Mouse (Mus musculus): ENCODE data around the gene Slc7a7. TPM values are rescaled to one million over a fixed set of nuclear protein-coding genes. Genes with fewer than 3 reads are reported as not detected.

Slc7a7 gene
- total RNA-seq, 4 experiments from 2014 or later, result 0.46 to 1.9 (median 0.89) TPM

DNA sequence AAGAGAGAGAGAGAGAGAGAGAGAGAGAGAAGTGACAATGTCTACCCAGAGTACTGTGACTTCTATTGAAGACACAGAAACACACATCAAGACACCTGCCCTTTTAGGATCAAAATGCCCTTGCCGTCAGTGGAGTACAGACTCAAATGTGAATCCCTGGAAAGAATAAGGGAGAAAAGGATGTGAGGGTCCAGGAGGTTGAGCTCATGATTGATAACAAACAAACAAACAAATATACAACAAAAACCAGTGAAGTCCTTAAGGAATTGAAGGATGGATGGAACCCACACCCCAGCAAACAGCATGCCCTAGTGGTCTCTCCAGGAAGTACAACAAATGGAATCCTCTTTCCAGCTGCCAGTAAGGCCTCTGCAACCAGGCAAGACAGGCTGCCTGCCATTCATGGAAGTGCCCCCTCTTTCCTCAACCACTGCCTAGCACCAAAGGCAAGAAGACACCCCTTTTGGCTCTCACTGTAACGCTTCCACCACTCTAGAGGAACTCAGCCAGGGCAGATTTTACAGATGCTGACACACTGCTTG lies 4.9 kb downstream of the Slc7a7 start:
- no peak for DNase-seq (ENCODE audit: low spot score in 2 of 2)

DNA sequence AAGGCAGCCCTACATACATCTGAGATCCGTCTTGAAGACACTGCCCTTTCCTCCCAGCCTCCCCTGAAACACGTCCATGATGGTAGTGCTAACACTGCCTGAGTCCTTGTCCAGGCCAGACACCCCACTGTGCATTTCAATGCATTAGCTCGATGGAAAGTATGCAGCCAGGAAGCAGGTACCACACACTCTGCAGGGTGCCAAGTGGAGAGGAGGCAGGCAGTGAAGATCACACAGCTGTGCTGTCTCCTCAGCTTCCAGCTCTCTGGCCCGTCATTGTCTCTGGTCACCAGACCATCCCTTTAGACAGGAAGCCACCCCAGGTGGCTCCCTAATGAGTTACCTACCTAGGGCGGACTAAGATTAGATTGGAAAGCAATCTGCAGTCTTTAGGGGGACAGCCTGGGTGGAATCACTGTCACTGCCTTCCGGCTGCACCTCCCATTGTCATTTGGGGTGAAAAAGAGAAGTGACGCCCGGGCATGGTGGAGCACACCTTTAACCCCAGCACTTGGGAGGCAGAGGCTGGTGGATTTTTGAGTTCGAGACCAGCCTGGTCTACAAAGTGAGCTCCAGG lies 5.5 kb downstream of the Slc7a7 start:
- no peak for DNase-seq (ENCODE audit: low spot score in 2 of 2)

DNA sequence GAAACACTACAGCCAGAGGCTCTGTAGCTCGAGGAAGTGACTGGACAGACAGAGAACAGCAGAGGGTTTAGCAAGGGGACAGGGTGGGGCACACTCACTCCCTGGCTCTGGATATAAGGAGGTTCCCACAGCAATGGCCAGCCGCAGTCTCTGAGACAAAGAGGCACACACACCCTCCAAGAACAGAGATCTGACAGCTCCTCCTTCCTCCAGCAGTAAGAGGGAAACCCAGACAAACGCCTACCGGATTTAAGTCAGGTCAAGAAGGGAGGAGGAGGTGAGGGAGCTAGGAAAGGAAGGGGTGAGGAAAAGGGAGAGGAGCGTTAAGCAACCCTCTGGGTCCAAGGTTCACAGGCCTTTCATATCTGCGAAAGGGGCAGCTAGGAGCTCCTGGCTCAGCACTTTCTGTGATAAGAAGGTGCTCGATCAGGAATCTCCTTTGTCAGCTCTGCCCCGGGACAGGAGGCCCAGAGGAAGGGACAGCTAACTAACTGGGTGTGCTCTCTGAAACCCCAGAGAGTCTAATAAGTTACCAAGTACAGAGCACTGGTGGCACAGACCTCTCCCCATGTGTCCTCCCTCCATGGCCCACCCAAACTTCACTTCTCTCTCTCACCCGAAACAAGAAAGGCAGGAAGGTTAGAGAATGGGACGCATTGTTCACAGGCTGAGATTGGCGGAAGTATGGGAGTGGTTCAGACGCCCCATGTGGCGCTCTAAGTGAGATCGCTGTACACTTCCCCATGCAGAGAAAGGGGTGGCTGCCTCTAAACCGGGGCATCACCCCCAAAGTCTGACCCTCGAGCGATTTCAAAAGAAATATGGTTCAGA lies 7.4 kb downstream of the Slc7a7 start:
- DNase-seq (ENCODE audit: low spot score in 2 of 2), result no peak

DNA sequence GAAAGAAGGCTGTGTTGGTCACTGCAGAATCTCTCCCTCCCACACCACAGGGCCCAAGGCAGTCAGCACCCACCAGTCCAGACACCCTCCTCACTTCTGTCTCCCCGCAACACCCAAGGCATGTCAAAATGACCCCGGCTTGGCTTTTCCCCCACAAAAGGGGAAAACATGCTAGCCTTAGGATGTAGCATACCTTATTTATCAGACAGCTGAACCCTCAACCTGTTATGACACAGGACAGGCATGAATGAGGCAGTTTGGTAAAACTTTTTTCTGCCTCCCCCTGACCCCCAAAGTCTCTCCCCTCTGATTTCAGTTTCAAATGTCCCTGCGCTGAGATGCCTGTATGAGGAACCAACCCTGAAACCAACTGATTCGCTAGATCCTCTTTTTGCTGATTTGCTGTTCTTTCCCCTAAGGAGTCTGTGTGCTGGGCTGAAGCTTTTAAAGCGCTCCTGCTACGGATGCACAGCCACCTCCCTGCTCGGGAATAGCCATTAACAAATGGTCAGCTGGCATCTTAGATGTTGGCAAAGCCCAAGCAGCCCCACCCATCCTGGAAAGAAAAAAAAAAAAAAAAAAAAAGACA lies 8.4 kb downstream of the Slc7a7 start:
- DNase-seq (ENCODE audit: low spot score in 2 of 2), result no peak

DNA sequence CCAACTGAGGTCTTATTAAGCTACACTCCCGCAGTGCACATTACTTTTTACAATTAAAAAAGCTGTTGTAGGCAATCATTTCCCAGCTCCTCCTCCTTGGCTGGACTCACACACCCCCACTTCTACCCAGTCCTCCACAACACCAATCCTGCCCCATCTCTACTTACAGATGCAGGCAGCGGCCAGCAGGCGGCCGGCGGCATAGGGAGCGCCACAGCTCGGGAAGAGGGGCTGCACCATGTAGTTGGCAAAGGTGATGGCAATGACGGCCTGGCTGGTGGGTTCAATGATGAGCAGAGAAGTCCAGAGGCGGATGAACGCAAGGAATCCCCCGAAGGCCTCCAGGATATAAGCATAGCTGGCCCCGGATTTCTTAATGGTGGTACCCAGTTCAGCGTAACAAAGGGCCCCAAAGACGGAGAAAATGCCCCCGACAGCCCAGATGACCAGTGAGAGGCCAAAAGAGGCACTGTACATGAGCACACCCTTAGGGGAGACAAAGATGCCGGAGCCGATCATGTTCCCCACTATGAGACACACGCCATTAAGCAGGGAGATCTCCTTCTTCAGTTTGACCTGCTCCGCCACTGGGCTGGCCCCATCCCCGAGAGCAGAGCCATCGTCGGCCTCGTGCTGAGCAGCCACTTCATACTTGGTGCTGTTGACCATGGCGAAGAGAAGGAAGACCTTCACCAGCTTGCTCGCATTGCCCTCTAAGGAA lies 9.1 kb downstream of the Slc7a7 start:
- no peak for DNase-seq (ENCODE audit: low spot score in 2 of 2)

DNA sequence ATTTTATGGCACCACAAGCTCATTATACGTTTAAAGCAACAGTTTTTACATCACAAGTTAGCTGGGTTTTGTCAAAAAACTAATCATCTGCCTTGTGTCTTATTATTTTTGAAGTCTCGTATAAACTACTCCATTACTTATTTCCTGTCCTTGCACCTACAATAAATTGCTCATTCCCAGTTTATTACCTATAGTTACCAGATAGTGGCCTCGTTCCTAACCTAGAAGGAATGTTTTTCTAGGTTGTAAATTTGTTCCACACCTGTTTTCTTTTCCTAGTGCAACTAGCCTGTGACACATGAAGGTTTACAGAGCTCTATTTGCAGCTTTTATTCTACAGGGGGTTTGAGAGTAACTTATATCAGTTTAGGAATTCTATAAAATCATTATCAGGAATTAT lies 15.9 kb downstream of the Slc7a7 start:
- no peak for DNase-seq (ENCODE audit: low spot score in 2 of 2)

DNA sequence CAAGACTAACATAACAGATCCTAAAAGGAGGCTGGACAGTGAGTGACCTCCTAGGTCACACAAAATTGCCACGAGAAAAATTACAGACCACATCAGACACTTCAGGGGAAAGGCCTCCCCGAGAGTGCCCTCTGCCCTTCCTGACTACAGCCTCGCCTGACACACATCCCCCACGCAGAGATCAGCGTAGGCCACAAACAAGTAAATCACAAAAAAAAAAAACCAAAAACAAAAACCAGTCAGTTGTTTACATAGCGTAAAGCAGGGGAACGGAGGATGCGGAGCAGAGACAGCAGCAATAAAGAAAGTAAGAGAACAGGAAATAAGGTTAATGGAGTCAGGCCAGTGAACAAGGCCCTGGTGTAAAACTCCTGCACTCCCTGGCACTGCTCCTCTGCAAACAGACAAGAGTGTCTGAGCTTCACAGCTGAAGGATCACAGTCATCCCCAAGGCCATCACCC lies 18.6 kb downstream of the Slc7a7 start:
- DNase-seq (ENCODE audit: low spot score in 2 of 2), result no peak

DNA sequence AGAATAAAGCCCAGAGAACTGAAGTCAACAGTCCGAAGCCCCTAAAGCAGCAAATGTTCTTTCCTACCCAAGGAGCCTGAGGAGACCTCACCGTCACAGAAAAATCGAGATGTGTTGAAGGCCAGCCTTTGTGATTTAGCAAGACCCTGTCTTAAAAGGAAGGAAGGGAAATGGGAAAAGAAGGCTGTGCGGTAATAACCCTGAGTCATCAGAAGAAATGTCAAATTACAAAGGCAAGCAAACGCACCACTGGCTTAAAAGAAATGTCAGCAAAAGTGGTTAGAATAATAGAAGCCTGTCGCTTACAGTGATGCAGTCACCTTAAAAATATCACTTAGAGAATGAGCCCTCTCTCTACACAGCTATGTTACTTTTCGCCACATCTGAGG lies 19.1 kb downstream of the Slc7a7 start:
- no peak for DNase-seq (ENCODE audit: low spot score in 2 of 2)

DNA sequence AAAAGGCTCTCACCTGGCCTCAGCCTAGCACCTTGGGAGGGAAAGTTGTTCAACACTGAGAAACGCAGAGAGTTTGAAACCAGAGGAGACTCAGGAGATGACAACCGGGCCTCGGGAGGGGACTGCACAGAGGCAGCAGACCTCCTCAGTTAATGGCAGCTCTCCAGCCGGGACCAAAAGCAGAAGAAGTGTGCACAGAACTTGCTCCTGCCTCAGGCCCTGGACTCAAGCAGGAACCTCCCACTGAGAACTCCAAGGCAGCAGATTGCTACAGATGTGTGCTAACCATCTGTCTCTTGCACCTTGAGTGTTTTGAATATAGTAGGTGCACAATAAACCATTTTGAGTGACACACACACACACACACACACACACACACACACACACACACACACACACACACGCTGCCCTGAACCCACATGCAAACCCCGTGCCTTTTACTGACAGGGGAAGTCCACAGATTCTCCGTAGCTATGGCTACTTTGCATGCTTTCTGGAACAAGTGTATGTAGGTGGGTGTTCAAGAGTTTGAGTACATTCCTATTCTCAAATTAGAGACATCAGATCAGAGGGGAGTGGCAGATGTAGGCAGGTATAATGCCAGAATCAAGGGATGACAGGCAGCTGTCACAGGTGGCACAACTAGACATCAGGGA lies 19.6 kb downstream of the Slc7a7 start:
- no peak for DNase-seq (ENCODE audit: low spot score in 2 of 2)

DNA sequence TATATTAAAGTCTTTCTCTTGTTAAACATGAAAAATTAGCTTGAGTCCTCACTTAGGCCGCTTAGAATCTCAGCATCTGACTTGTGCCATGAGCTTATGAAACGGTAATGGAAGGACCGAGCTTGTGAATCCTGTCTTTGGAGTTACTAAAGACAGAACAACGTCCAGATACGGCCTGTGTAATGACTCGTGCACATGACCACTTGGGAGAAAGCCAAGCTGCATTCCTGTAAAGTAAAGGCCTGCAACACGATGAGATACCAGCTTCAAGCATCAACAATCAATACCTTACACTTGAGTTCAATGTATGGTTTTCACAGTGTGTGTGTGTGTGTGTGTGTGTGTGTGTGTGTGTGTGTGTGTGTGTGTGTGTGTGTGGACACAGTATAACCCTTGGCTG lies 20.9 kb downstream of the Slc7a7 start:
- no peak for DNase-seq (ENCODE audit: low spot score in 2 of 2)

DNA sequence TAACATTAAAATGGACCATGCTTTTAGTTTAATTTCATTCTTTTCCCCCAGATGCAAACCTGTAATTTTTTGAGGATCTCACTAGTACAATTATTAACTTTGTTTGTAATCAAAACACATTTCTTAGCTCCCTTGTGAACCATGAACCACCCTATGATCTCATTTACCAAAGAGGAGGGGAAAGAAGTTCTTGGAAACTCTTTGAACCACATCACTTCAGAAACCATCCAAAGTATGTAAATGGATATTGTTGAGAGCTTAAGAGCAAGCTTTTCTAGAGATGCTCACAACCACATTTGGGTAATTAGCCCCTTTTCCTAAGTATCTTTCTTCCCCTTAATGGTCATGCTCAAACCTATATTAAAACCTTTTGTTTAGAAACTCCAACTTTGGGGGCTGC lies 23.3 kb downstream of the Slc7a7 start:
- no peak for DNase-seq (ENCODE audit: low spot score in 2 of 2)

DNA sequence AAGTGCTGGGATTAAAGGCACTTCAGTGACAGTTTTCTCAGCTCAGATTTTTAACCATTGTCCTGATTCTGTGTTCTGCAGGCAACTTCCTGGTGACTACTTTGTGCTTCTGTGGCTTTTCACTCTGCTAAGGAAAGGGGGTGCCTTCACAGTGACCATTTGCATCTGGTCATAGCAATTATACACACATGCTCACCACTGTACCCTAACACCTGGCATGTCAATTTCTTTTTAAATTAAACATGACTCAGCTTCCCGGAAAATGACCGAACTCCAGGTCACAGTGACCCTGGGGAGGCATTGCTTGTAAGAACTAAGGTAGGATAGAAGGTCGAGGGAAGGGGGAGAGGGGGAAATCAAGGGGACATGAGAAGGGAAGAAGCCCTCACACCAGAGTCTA lies 23.8 kb downstream of the Slc7a7 start:
- no peak for DNase-seq (ENCODE audit: low spot score in 2 of 2)

DNA sequence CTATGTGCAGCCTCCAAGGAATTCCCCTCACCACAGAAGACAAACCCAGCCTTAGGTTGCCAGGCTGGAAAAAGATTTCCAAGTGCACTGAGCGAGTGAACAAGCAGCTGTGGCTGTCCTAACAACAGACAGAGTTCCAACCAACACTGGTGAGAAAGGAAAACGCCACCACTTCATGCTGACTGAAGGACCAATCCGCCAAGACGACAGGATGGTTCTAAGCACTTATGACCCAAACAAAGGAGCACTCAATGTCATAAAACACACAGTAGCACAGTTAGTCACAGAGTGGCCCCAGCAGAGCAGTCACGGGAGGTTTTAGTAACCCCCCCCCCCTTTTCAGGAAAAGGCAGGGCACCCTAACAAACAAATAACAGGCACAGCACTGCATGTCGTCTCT lies 26.7 kb downstream of the Slc7a7 start:
- no peak for DNase-seq (ENCODE audit: low spot score in 2 of 2)

DNA sequence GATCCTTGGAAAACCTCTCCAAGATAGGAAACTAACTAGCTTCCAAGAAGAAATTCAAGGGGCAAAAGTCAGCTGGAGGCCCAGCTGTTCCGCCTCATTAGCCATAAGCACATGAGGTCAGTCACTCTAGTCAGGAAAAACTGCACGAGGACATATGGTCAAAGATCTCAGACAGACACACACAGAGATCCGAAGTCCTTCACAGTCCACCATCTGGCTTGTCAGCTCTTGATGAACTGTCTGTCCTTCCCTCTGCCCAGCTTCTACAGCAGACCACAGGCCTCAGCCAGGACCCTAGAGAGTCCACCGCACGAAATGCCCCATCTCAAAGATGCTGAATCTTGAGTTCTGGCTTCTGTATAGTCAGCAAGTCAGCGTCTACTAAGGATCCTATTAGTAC lies 30.0 kb downstream of the Slc7a7 start:
- DNase-seq (ENCODE audit: low spot score in 2 of 2), result no peak

DNA sequence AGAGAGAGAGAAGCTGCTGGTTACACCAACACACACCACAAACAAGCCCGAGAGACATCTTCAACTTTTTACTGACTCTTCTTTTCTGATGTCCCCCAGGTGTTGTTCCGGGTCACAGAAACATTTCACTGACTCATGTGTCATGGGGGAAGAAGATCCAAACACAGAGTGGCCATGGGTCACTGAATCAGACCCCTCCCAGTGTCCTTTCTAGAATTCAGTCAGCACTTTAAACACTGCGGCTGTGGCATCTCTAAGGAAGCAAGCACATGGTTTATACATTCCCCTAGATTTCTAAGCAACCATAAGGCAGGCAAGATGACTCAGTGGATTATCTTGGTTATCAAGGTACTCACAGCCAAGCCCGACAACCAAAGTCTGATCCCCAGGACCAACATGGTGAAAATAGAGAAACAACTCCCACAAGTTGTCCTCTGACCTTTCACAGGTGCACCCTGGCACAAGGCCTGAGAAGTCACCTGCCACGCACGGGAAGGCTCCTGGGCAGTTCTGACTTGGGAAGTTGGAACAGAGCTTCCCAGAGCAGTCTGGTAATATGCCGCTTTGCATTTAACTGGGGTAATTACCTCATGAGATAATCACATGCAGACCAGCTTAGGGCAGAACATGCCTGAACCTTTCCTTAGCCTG lies 31.5 kb downstream of the Slc7a7 start:
- no peak for DNase-seq (ENCODE audit: low spot score in 2 of 2)

DNA sequence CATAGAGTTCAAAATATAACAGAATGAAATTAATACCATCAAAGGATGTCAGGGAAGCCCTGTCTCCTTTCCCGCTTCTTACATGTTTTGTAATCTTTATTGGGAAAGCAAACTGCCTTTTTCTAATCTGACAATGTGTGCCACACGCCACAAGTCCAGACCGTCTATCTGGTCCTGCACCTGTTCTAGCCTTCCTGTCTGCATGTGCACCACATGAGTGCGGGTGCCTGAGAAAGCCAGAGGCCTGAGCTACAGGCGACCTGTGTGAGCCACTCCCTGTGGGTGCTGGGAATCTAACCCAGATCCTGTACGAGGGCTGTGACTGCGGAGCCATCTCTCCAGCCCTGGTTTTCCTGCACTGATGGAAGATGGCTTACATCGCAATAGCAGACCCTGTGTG lies 33.2 kb downstream of the Slc7a7 start:
- no peak for DNase-seq (ENCODE audit: low spot score in 2 of 2)

DNA sequence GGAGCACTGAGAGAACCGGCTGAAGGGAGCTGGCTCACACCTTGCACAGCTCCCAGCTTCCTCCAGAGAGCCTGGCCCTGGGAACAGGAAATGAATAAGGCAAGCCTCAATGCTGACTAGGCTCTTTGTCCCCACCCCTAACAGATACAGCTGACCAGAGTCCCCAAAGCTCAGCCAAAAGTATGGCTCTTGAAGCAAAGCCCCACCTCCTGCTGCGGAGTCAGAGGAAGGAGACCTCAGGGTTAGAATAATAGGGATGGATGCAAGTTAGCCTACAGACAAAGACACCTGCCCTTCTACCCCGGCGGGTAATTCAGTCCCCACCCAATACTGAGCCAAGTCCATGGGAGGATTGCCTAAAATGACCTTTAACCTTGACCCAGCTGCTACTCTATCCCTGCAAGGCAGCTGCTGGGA lies 34.2 kb downstream of the Slc7a7 start:
- DNase-seq (ENCODE audit: low spot score in 2 of 2), result no peak

DNA sequence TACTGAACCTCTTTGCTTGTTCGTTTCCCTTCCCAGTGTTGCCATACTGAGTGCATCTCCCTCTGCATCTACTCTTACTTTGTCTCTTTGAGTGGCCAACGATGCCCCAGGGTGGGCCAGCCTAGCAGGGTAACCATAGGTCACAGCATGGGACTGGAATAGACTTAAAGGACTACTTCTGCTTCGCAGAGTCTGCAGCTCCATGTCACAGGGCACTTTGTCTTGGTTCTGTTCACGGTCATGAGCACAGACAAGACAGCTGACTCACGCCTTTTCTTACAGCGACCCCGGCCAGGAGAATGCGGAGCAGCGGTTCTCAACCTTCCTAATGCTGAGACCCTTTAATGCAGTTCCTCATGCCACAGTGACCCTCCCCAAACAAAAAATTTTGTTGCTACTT lies 34.9 kb downstream of the Slc7a7 start:
- no peak for DNase-seq (ENCODE audit: low spot score in 2 of 2)

DNA sequence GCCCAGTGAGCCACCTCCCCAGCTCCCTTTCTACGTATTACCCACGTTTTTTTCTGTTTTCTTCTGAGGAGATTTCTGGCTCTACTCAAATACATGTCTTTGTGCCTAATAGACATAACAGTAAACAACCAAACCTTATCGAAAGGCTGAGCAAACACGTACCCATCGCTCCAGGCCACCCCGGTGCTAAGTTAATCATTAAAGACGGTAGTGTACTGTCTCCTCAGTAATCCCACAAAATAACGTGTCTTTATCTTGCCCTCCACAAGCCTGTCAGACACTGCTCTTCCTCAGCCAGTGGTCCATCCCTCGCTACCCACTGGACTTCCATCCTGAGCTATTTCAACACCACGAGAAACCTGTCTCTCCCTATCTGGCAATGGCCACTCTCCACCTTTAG lies 35.8 kb downstream of the Slc7a7 start:
- no peak for DNase-seq (ENCODE audit: low spot score in 2 of 2)

DNA sequence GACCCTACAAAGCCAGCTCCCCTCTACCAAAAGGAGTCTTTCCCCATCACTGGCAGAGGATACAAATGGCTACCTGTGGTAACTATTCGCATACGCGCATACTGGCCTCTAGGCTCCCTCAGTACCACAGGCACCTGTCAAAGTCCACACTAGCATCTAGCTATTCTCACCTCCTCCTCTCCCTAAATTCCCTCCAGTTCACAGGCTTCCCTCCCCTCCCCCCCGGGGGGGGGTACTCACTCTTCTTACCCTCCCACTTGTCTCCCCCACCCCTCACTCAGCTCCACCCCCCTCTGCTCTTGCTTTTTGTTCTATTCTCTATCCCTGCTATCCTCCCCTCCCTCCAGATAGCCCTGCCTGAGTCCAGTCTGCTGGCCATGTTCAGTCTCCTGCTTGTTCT lies 37.0 kb downstream of the Slc7a7 start:
- no peak for DNase-seq (ENCODE audit: low spot score in 2 of 2)

DNA sequence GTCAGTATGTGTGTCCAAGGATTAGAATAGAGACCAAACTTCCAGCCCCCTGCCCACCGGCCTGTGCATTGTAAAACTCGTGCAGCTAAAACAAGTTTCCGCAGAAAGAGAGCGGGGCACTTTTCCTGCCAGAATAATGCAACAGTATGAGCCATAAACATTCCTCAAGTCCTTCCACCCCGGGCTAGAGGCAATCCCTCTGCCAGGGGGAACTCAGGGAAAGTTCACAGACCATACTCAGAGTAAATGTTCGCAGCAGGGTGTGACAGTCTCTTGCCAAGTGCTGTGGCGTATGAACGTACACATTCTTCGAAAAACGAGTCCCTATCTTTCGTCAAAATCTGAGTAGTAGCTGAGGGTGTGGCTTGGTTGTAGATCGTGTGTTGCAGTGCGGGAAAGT lies 38.0 kb downstream of the Slc7a7 start:
- DNase-seq (ENCODE audit: low spot score in 2 of 2), result no peak
